Mouse (Mus musculus): ENCODE data around the gene Olfr54. TPM values are rescaled to one million over a fixed set of nuclear protein-coding genes. Genes with fewer than 3 reads are reported as not detected.

The Olfr54 gene
- polyA plus RNA-seq, 1 experiment: not detected

DNA sequence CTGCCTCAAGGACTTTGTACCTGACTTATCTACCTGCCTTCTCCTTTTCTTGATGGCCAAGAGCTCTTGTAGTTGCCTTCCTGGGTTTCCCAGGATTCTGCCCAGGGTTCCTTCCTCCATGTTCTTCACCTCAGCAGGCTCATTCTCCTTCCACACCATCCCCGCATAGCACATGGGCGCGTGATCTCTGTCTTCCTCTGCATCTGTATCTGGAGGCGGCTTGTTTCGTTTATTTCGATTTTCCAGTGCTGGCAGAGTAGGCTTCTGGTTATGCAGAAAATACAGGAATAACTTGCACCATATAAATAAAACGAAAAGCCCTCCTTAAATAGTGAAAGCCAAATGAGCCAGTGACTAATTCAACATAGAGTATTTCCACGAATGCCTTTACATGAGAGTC, 49.8 kb downstream of the Olfr54 start:
- Histone ChIP-seq H3K4me3 (ENCODE audit: insufficient read depth, low read length) (no peak overlapping the region), H3K4me1 (ENCODE audit: control insufficient read depth, insufficient read depth, low read length) (peaks cover 8% of the 10 kb centered on the region), H3K27ac (ENCODE audit: insufficient read depth, low read length) (no peak overlapping the region)
- no peak for TF ChIP-seq CTCF (IDR thresholded peaks at IDR 0.05; ENCODE audit: extremely low read depth, insufficient read depth, low read length)

Other genes with a start within 250 kb of the Olfr54 start
- gene Zfp354c, start 186.5 kb upstream of the Olfr54 start, polyA plus RNA-seq (2012; rRNA removed): 16.4 and 18.8 TPM in 2 replicates
- gene Zfp879, start 172.7 kb upstream of the Olfr54 start, polyA plus RNA-seq (2012; rRNA removed): 1.6 TPM in 2 replicates
- not detected in 2 replicates for gene Grm6, start 163.6 kb upstream of the Olfr54 start, polyA plus RNA-seq (2012; rRNA removed)
- 5.1 and 5.6 TPM in 2 replicates for gene Zfp454, start 126.6 kb upstream of the Olfr54 start, polyA plus RNA-seq (2012; rRNA removed)
- gene Zfp2, start 98.1 kb upstream of the Olfr54 start, polyA plus RNA-seq (2012; rRNA removed): 16.7 and 17.5 TPM in 2 replicates
- 2.7 and 3.3 TPM in 2 replicates for gene Zfp354b, start 82.6 kb upstream of the Olfr54 start, polyA plus RNA-seq (2012; rRNA removed)
- gene 4933414I15Rik, start 70.5 kb upstream of the Olfr54 start, polyA plus RNA-seq (2012; rRNA removed): not detected in 2 replicates
- not detected in 2 replicates for gene Prop1, start 60.5 kb upstream of the Olfr54 start, polyA plus RNA-seq (2012; rRNA removed)
- not detected in 2 replicates for gene Olfr1378, start 47.7 kb upstream of the Olfr54 start, polyA plus RNA-seq (2012; rRNA removed)
- gene Olfr1377, start 32.3 kb upstream of the Olfr54 start, polyA plus RNA-seq (2012; rRNA removed): not detected in 2 replicates
- gene Olfr51, start 10.6 kb upstream of the Olfr54 start, polyA plus RNA-seq (2012; rRNA removed): not detected in 2 replicates
- gene Olfr1375, start 33.9 kb downstream of the Olfr54 start, polyA plus RNA-seq (2012; rRNA removed): not detected in 2 replicates
- gene Zfp354a, start 45.0 kb downstream of the Olfr54 start, polyA plus RNA-seq (2012; rRNA removed): 10.0 and 10.2 TPM in 2 replicates
- not detected in 2 replicates for gene Gm12569, start 206.2 kb downstream of the Olfr54 start, polyA plus RNA-seq (2012; rRNA removed)
- 190 and 194 TPM in 2 replicates for gene Clk4, start 247.5 kb downstream of the Olfr54 start, polyA plus RNA-seq (2012; rRNA removed)
- 0.13 TPM in 1 of 2 replicates, not detected in the other for gene BC049762, start 248.8 kb downstream of the Olfr54 start, polyA plus RNA-seq (2012; rRNA removed)